ENCODE assay signal across 15 mouse cellular contexts in genomic region chr19:26472659-26473058, GRCm38 (mm10).
"Had no signal": no experiment of that assay in that cellular context is flagged by ENCODE, and none has a peak within 500 bp of the region (broad histone marks: within the 10 kb centered on the region; RNA-seq: fewer than 3 reads in every experiment).

No protein-coding gene starts in this region.

- H3K4me3 ChIP-seq: limb, embryonic 15.5 days; liver, embryonic 12.5 days; lung, embryonic 15.5 days; midbrain, embryonic 12.5 days had no signal

- H3K9ac ChIP-seq: limb, embryonic 15.5 days; liver, embryonic 12.5 days; lung, embryonic 15.5 days; midbrain, embryonic 12.5 days had no signal

- H3K27ac ChIP-seq: kidney, postnatal 0 days; limb, embryonic 15.5 days; liver, embryonic 12.5 days; lung, embryonic 15.5 days; midbrain, embryonic 12.5 days had no signal

- ATAC-seq: liver, embryonic 12.5 days; midbrain, embryonic 16.5 days had no signal

- H3K27me3 ChIP-seq: limb, embryonic 15.5 days; liver, embryonic 12.5 days; lung, embryonic 15.5 days; midbrain, embryonic 12.5 days had no signal

- H3K4me1 ChIP-seq: liver, embryonic 12.5 days had no signal

- DNase-seq: kidney, adult 11 months; kidney, adult 9 months; kidney, postnatal 36 days; layer of hippocampus, adult 9-11 months; layer of hippocampus, postnatal 36 days; right cerebral cortex, adult 18-20 months; spleen, adult 18-20 months; thymus, adult 18-20 months; thymus, postnatal 14 days had no signal

- H3K4me2 ChIP-seq: limb, embryonic 15.5 days; liver, embryonic 12.5 days; lung, embryonic 15.5 days; midbrain, embryonic 12.5 days had no signal

- H3K9me3 ChIP-seq: limb, embryonic 15.5 days; liver, embryonic 12.5 days; lung, embryonic 15.5 days; midbrain, embryonic 12.5 days had no signal

- H3K36me3 ChIP-seq: limb, embryonic 15.5 days; liver, embryonic 12.5 days; lung, embryonic 15.5 days; midbrain, embryonic 12.5 days had no signal
